Mouse (Mus musculus) B cell, adult 2 months (primary cell): ENCODE measurements around the gene Esrrb.

Experiments
- DNase-seq, 2 experiments: peaks; one replicate each; pipeline ENCODE4 v3.0.0; 2022

Gene Esrrb

GRCm38 (mm10) chr12:86501728-86502127 lies 140.8 kb downstream of the Esrrb start:
- DNase-seq = no peak

DNA sequence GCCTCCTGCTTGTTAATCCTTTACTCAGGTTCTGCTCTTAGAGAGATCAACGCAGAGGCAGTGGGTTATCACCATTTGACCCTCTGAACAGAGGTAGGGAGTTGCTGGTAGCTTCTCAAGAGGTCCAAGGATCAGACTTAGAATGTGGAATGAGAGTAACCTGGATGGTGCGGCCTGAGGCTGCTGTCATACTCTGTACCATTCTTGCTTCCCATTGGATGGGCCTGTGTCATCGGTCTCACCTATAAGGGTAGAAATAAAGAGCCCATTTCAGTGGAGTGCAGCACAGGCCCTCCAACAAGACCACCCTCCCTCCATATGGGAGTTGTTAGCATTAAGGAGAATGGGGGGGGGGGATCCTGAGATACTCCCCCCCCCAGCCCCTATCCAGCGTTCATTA lies 143.0 kb downstream of the Esrrb start:
- DNase-seq = no peak

- no peak for DNase-seq
Observed at GRCm38 (mm10) chr12:86504321-86504720, 143.4 kb downstream of the Esrrb start.

DNA sequence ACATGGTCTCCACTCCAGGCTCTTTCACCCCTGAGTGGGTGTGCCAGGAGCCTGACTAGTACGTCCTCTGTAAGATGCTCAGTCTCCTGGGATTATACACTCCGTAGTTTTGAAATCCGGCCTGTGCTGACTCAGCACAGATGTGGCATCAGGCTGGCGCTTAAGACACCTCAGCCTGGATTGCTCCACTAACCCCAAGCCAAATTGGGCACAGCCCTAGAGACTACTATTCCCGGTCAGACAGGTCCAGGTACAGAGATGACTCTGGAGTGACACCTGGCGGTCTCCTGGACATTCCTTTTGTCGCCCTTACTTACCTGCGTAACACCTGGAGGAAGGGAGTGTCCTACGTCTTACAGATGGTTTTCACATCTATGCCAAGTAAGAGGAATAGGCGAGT lies 146.8 kb downstream of the Esrrb start:
- no peak for DNase-seq

GRCm38 (mm10) chr12:86508313-86508988 lies 147.5 kb downstream of the Esrrb start:
- DNase-seq = no peak

- no peak for DNase-seq
Observed at GRCm38 (mm10) chr12:86509295-86510279, 148.7 kb downstream of the Esrrb start.

DNA sequence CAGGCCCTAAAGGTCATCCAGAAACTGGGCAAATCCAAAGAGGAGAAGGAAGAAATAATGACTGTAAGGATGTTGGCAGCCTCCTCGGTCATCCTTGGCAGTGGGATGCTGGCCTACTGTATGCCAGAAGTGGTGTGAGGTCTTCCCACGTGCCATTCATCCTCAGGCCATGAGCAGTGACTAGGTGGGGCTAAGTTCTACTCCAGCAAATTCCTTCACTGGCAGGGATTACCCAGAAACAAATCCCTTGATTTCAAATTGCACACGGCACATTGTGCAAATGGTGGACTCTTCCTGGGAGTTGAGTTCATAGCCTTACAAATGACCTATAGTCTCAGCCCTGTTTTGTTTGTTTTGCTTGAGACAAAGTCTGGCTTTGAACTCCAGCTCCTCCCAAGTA lies 151.4 kb downstream of the Esrrb start:
- DNase-seq = no peak

DNA sequence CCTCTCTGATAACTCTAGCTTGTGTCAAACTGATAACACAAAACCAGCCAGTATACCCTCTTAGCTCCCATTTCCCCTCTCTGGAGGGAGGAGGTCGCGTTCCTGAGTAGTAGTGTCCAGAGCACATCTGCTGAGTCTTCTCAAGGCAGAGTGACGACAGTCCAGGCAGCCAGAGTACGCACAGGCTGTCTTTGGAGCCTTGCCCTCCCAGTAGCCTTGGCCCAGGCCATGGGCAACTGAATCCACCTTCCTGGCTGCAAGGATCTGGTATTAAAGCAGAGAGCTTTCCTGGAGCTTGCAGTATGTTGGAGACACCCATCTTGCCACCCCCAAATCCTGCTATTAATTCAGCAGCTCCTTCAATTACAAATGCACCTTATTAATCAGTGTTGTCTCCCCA lies 152.7 kb downstream of the Esrrb start:
- DNase-seq = no peak

DNA sequence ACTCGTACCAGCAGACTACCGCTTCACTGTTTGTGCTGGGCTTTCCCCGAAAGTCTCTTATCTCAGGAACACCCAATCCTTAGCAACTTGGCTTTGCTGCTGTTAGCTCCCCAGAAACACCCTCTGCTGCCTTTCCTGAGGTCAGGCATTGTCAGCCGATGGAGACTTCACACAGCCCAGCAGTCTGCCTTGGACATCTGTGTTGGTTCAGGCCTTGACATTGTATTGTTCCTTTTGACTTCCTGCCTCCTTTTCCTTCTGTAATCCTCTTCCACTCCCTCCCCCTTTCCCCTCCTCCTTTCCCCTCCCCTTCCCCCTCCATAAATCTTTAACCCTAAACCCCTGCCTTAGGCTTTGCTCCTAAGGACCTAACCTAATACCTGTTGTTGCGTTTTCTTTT lies 155.7 kb downstream of the Esrrb start:
- no peak for DNase-seq

DNA sequence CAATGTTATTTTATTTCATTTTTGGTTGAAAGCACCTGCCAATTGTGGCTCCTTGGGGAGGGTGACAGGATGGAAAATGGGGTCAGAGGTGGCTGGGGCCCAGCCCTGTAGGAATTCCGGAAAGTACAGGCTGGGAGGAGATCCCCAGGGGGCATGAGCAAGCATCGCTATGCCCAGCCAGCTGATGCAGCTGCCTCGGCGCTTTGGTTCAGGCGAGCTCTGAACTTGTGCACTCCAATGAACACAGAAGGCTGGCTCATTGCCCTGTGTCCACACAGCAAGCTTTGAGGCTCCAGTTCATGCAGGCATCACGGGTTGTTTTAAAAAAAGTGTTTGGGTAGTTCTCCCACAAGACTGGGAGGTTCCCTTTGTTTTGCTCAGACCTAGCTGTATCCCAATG lies 156.8 kb downstream of the Esrrb start:
- DNase-seq = no peak

DNA sequence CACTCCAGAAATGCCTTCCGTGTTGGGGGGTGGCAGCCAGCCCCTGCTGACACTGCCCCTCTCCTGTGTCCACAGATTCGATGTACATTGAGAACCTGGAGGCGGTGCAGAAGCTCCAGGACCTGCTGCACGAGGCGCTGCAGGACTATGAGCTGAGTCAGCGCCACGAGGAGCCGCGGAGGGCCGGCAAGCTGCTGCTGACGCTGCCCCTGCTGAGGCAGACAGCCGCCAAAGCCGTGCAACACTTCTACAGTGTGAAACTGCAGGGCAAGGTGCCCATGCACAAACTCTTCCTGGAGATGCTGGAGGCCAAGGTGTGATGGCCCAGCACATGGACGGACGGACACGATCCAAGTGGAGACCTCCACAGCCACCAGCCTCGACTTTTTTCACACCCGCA lies 157.8 kb downstream of the Esrrb start:
- no peak for DNase-seq

DNA sequence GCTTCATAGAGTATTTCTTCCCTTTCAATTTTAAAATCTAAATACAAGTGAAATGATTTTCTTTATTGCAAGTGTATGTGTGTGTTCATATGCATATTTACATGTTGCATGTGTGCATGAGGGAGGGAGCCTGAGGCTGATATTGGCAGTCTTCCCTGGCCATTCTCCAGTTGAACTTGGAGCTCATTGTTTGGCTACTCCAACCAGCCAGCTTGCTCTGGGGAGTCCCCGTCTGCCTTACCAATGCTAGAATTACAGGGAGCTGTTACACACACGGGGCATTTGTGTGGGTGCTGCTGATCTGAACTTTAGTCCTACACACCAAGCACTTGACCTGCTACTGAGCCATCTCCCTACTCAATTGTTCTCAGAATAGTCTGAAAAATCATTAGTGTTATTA lies 173.4 kb downstream of the Esrrb start:
- no peak for DNase-seq

DNA sequence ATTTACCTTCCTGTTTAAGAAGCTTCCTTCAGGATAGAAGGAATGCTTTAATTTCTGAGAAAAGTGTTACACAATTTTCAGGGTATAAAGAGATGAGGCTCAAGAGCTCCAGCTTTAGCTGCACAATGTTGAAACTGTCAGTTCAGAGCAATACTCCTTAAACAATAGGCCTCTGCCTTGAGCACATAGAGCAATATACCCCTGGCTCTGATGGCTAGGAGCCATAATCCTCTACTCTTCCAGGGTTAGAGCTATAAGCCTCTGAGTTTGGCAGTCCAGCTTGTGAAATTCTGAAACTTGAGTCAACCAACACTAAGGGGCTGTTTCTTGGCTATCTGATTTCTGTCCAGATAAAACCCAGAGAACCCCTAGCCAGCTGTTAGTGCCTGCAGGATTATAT lies 176.9 kb downstream of the Esrrb start:
- DNase-seq = no peak

- no peak for DNase-seq
Observed at GRCm38 (mm10) chr12:86538711-86539110, 177.8 kb downstream of the Esrrb start.

GRCm38 (mm10) chr12:86539511-86539910 lies 178.6 kb downstream of the Esrrb start:
- DNase-seq = no peak

GRCm38 (mm10) chr12:86547808-86548207 lies 186.9 kb downstream of the Esrrb start:
- no peak for DNase-seq

DNA sequence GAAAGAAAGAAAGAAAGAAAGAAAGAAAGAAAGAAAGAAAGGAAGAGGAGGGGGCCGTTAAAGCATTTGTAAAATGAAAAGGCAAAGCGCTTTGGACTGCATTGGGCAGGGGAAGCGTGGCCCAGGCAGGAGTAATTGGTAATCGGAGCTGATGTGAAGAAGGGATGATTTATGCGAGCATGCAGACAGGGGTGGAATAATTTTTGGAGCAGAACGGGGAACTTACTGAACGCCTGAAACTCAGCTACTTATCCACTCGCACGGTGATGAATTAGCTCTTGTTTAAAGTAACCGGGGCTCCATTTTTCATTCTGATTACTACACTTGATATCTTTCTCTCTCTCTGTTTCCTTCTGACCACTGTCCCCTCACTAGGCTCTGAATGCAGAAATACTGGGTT lies 192.1 kb downstream of the Esrrb start:
- DNase-seq = no peak

DNA sequence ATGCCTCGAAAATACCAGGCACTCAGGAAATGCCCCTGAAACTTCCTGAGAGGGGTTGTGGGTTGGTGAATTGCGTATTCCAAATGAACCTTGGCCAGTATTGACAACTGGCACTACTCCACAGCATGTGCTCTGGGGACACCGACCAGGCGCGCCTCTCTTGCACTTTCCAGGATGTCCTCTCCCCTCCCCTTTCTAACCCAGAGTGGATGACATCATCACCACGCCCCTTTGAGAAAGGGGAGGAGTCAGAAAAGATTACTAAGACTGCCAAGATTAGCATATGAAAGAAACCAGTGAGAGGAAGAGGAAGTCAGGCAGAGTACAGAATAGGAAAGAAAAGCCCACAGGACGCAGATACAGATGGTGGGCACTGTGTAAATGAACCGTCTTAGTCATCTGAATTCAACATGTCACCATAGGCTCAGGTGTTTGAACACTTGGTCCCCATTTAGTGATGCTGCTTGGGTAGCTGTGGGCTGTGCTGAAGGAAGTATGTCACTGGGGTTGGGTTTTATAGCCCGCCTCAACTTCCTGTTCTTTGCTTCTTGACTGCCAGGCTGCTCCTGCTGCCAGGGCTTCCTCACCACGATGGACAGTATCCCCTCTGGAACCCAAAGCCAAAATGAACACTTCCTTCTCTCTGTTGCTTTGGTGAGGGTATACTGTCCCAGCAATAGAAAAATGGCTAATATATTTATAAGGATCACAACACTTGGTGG lies 196.0 kb downstream of the Esrrb start:
- peak; percentile 37 to 48 for DNase-seq

- no peak for DNase-seq
Observed at GRCm38 (mm10) chr12:86558889-86559288, 198.0 kb downstream of the Esrrb start.

DNA sequence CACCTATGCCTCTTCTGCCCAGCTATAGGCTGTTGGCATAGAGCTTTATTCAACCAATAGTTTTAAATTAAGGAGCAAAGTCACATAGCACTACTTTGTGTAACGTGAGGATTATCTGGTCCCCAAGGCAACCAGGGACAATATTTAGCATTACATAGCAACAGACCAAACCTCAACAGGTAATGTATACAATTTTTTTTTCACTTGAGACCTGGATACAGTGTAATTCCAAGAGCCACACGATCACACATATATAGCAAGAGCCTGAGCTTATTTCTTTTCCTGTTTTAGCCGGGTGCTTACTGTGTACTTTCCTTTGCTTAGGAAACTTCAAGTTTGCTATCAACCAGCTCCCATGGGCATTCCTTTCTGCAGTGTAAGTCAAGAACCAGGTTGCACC lies 201.8 kb downstream of the Esrrb start:
- no peak for DNase-seq

- DNase-seq = no peak
Observed at GRCm38 (mm10) chr12:86565996-86566395, 205.1 kb downstream of the Esrrb start.
